Mouse (Mus musculus) c-Kit-positive CD71-positive TER-119-positive erythroid progenitor cells, embryonic 14.5 days (primary cell): Measurements from ENCODE around the gene 2010111I01Rik.
"Not testable (repeated sequence)": the region's sequence is repeated elsewhere in the genome, so short reads cannot be mapped to it uniquely, and the experiment has no call there.

Experiments
- DNase-seq: peaks from one replicate; pipeline ENCODE4 v3.0.0-alpha.2; 2013; ENCODE audit warnings: low spot score

The 2010111I01Rik gene

GRCm38 (mm10) chr13:63203502-63204278 lies 239.0 kb downstream of the 2010111I01Rik start:
- no peak for DNase-seq

- no peak for DNase-seq
Measured at GRCm38 (mm10) chr13:63205750-63206149, 241.1 kb downstream of the 2010111I01Rik start.

DNA sequence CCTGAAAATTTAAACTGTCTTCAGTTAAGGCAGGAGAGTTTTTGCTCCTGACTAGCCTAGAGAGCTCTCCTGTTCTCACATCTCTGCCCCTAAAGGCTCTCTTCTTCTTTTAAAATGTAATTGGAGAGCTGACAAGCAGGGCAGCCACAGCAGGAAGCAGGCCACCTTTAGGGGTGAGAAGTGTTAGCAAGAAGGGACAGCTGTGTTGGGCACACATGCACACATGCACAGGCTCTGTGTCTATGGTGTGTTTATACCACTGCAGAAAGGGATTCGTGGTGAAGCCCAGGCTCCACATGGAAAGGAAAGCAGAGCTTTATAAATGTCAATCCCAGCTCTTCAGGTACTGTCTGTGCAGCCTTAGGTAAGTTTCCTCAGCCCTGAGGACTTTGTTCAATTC lies 241.7 kb downstream of the 2010111I01Rik start:
- DNase-seq, result no peak

- DNase-seq, result no peak
Measured at GRCm38 (mm10) chr13:63216537-63216936, 251.8 kb downstream of the 2010111I01Rik start.

GRCm38 (mm10) chr13:63223026-63223770 lies 258.5 kb downstream of the 2010111I01Rik start:
- no peak for DNase-seq

DNA sequence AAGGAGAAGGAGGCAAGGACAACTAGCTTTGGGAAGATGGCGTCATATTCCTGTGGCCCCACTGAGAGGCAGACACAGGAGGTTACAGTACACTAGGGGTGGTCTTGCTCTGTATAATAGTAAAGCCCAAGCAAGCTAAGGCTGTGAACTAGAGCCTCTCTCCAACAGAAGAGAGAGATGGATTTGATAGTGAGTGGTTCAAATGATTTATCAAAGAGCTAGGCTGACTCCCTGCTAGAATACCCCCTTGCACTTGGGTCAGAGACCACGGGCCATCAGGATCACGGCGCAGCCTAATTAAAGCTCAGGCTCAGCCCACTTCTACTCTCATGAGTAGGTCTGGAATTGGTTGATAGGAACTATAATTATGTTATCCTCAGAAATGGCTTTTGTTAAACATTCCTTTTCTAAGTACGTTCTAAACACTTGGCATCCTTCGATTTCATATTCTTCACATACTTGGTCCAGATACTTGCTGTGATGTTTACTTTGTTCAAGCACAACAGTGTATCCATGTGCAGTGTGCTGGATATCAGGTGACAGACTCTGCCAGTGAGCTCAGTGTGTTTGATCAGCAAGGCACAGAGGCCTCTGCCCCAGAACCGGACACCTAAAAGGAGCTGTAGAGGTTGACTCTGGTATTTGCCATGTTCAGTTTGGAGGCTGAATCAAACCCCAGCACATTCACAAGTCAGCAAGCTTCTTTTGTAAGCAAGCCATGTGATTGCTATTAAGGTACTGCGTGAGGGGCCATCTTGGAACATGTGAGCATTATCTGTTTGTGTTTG lies 261.3 kb downstream of the 2010111I01Rik start:
- no peak for DNase-seq

DNA sequence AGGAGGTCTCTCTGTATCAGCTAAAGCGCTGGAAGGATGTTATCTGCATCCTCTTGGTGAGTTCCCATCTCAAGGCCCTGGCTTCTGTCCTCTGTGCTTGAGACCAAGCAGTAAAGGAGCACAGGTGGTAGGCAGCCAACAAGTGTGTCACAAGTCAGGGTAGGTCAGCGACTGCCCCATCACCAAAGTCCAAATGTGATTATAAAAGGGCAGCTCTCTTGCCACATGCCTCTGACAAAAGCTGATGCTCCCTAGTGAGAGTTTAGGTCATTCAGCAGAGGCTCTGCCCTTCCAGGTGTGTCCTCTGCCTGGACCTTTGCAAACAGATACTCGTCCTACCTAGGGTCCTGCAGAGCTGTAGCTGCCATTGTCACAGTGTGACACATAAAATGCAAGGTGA lies 263.1 kb downstream of the 2010111I01Rik start:
- no peak for DNase-seq

- DNase-seq, result no peak
Measured at GRCm38 (mm10) chr13:63230955-63231701, 266.4 kb downstream of the 2010111I01Rik start.

- DNase-seq, result no peak
Measured at GRCm38 (mm10) chr13:63231702-63232070, 267.0 kb downstream of the 2010111I01Rik start.

DNA sequence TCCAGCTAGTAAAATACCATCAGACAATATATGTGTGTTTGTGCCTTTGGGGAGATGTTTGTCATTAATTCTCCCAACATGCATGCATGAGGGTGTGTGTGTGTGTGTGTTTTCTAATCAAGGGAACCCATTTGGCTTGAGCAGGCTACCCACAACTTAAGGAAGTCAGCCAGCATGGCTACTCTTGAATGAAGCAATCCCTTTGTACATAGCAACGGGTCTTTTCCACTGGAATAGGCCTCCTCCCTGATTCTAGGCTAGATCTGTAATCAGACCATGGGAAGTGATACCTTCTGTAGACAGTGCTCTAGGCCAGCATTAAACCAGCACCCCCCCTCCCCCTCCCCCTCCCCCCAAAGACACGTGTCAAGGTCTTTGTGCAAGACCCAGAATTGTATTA lies 267.9 kb downstream of the 2010111I01Rik start:
- no peak for DNase-seq

DNA sequence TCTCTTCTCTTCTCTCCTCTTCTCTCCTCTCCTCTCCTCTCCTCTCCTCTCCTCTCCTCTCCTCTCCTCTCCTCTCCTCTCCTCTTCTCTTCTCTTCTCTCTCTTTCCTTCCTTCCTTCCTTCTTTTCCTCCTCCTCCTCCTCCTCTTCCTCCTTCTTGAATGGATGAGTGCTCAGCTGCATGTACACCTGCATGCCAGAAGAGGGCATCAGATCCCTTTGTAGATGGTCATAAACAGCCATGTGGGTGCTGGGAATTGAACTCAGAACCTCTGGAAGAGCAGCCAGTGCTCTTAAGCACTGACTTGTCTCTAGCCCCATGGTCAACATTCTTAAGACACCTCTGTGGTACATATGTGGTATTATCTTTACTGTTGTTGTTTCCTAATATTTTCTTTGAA lies 269.8 kb downstream of the 2010111I01Rik start:
- DNase-seq, result not testable (repeated sequence)

DNA sequence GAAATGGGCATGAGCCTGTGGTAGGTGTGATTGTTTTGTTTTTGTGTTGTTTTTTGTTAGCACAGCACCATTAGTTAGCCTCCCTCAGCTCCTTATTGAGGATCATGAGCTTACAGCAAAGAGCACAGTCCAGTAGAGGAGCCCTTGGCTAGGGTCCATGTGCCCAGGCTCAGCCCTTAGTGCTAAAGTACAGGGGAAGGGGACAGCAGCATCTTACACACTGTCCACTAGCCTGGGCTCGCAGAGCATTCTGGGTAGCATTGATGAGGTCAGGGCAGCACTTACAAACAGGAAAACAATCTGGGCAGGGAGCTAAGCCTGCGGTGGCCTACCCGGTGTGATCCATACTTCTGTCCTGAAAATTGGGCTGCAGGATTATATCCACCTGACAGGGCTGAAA lies 270.9 kb downstream of the 2010111I01Rik start:
- no peak for DNase-seq

DNA sequence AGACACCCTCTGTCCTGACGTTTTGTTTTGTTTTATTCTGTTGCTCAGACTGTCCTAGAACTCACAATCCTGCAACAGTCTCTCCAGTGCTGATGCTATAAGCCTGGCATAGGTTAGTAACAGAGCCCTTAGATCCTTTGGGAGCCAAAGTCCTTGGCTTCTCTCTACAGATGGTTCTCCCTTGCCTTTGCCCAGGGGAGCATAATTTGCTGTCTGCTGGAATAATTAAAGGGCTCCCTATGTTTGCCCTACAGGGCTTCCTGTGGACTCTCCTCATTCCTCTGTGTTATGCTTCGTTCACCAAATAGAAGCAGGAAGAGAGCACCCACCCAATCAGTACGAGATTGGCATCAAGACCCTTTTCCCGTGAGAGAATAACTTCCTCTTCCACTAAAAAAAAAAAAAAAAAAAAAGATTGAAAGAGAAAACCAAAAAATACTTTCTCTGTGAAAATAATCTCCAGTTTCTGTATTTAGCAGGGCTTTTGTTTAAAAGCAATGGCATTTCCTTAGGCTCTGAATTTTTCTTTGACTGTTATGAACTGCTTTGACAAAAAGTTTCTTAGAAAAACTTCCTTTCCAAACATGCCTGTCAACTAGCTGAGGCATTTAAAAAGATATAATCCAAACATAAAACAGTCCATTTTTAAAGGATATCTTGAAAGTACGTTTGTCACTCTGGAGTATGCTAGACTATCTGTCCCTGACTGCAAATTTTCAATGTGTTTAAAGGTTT lies 271.6 kb downstream of the 2010111I01Rik start:
- DNase-seq, result no peak

DNA sequence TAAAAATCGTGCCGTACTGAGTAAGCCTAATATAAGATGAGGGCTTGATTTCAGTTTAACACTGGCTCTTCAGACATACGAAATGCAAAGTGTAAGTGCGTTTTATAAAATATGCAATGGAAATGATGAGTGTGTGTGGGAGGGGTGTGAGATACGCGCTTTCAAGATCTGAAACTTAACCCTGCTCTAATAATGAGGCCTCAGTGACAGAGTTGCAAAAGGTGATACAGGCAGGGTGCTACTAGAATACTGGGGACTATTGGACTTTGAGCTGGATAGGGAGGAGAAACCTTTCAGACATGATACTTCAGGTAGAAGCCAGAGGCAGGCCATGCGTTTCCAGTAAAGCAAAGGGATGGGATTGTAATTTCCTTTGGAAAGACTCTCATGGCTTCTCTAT lies 273.4 kb downstream of the 2010111I01Rik start:
- no peak for DNase-seq

DNA sequence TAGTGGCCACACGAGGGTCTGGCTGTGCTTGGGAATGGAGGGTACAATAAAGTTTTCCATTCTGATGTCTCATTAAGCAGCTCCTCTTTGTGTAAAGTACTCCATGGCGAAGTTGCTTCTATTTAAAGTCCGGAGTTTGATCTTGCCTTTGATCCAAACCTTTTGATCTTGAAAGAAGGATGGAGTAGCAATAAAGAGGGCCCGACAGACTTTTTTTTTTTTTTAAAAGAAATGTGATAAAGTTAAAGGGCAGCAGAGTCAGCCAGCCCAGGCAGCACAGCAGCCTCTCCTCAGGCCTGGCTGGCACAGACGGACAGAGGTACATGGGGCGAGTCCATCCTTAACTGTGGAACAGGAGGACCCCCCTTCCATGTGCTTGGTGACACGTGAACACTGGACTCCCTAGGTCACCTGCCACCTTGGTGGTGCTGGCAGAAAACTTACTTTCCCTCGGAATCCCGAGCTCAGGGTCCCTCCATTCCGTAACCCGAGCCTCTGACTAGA lies 274.7 kb downstream of the 2010111I01Rik start:
- DNase-seq, result no peak

DNA sequence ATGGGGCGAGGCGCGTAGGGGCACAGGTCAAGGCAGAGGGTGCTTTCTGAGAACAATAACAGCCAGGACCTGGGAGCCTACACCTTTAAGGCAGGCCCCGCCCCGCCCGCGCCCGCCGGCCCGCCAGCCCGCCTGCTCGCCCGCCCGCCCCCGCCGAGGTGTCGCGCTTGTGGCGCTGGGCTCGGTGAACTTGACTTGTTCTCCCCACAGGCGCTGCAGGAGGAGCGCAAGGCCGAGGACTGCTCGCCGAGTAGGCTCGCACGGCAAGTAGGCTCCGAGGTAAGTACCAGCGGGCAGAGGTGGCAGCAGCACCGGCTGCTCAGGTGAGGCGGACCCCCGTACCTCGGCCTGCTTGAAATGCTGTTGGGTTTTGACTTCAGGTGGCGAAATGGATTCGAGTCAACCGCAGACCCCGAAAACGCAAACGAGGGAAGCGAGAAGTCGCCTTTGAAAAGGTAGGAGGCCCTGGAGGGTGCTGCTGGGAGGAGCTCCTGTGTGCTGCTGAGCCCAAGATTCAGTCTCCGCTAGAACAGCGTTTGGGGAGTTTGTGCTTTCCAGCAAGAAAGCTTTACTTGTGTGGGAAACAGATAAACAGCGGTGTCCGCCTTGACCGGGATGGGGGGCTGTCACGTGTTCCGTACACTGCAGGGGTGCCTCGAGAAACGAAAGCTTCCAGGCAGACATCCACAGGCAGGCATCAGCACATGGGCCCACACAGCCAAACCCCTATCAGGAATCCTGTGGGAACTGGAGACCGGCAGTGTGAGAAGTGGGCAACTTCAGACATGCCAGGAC lies 275.4 kb downstream of the 2010111I01Rik start:
- peak; percentile 55 for DNase-seq

GRCm38 (mm10) chr13:63240835-63241234 lies 276.1 kb downstream of the 2010111I01Rik start:
- DNase-seq, result no peak

GRCm38 (mm10) chr13:63241665-63242064 lies 277.0 kb downstream of the 2010111I01Rik start:
- DNase-seq, result no peak

DNA sequence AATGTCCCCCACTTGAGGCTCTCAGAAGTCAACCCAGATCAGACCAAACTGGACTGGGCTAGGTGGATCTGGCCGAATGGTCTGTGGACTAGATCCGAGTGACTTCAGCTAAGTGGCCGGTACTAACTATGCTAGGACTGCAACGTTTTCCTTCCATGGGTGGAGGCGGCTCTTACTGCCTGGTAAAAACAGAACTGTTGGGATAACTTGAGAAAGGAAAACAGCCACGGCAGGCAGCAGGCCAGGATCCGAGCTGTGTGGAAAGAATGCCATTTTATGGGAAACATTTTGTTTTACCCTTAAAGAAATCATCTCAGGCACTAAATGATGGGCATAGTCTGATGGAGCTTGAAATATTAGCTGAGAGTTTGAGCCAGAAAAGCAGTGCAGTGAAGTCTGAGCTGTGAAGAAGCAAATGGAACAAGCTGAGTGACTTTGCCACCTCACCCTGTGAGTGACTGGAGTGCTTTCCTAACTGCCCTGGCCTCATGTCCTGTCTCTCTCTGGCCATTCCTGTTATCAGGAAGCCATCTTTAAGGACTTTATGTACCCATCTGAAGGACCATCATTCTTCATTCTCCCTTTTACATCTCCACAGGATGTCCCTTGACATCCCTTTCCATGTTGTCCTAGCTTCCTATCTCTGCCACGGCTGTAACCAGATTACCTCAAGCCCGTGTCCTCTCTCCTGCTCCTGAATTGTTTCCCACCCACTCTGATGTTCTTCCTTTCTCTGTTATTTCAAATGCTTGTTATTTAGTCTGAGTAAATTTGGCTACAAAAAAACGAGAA lies 277.9 kb downstream of the 2010111I01Rik start:
- no peak for DNase-seq
